Mouse (Mus musculus): ENCODE results near the gene Asphd1.

- TF ChIP-seq POLR2A (IDR thresholded peaks at IDR 0.05; ENCODE audit: insufficient read depth, low read length) (no peak), CTCF (IDR thresholded peaks at IDR 0.05; ENCODE audit: low read depth, low read length) (no peak), EP300 (IDR thresholded peaks at IDR 0.05; ENCODE audit: insufficient read depth, low read depth, low read length) (no peak)
Measured at GRCm38 (mm10) chr7:126961965-126962364, 12.6 kb upstream of the Asphd1 start.
